Mouse (Mus musculus): ENCODE measurements at regions not wholly inside any gene's neighbourhood (a gene's known extent, or its start where the extent isn't known, plus 50 kb on each side); places are given as distances from the start of the nearest gene placed in this dataset.

- TF ChIP-seq CTCF (conservative IDR thresholded peaks at IDR 0.05; ENCODE audit: low read length), result no peak
- TF ChIP-seq NANOG (IDR thresholded peaks at IDR 0.05; ENCODE audit: borderline replicate concordance, low read length), result no peak
Measured at GRCm38 (mm10) chr12:110385031-110385430, 61.9 kb upstream of the Ppp2r5c start.

All from E14TG2a.4 (cell line).